Mouse (Mus musculus) testis, adult 2 months (tissue): ENCODE measurements around the gene Cx3cr1.

Experiments
- CTCF ChIP-seq: fragments of 200-500 bp; IDR thresholded peaks from 2 replicates; pipeline ENCODE4 v1.5.1; 2012; ENCODE audit warnings: low read depth, mild to moderate bottlenecking, inconsistent platforms, low read length, moderate library complexity; ENCODE audit not compliant: control insufficient read depth, insufficient read depth, insufficient replicate concordance
- POLR2A ChIP-seq: fragments of 200-500 bp; IDR thresholded peaks from 2 replicates; pipeline ENCODE4 v1.6.1; 2012; ENCODE audit warnings: low read depth, mild to moderate bottlenecking, inconsistent platforms, low read length, moderate library complexity; ENCODE audit not compliant: control insufficient read depth

GRCm38 (mm10) chr9:120089125-120089524 is 19.4 kb upstream of the Cx3cr1 start:
- no peak for TF ChIP-seq POLR2A
- no peak for TF ChIP-seq CTCF
